Mouse (Mus musculus) hematopoietic stem cell, adult 5-6 weeks (primary cell): Measurements from ENCODE around the gene Phf11c. TPM values are rescaled to one million over a fixed set of nuclear protein-coding genes. Genes with fewer than 3 reads are reported as not detected.
"Not testable (repeated sequence)": the region's sequence is repeated elsewhere in the genome, so short reads cannot be mapped to it uniquely, and the experiment has no call there.

Experiments
- ATAC-seq, 2 experiments: fragments of 125-278 bp in 1 of 2; replicated peaks in 1 of 2; 2 replicates each; pipeline ENCODE4 v1.8.0; 2016 to 2017; ENCODE audit warnings: inconsistent platforms in 2 of 2, mild to moderate bottlenecking in 2 of 2, moderate number of reproducible peaks in 2 of 2, low read depth in 1 of 2, moderate TSS enrichment in 1 of 2; ENCODE audit not compliant: low FRiP score in 2 of 2, poor library complexity in 2 of 2, severe bottlenecking in 2 of 2, insufficient read depth in 1 of 2, low TSS enrichment in 1 of 2
- total RNA-seq: library from RNA; stranded (forward); fragments of 172-1452, 232-1000 nt; gene quantifications from 2 replicates; pipeline ENCODE4 v1.2.3, GENCODE M21; 2017

Phf11c gene
- total RNA-seq, 1 experiment from 2014 or later, result 1.5 TPM

DNA sequence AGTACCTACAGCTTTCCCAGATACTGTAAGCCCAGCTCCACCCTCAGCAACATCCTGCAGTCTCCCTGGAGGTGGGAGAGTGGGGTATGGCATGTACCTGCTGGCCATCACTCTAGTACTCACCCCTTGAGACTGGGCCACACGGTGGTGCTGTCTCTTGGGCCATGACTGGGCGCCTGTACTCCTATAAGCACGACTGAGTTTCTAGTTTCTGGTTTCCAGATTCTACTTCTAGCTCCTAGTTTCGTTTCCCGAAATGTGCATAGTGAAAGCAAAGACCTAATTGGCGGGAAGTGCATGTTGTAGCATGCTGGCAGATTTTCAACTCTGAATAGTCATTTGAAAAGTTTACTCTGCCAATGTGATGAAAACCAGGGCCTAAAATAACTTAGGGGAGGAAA, 29.9 kb downstream of the Phf11c start, which contains the start of gene Phf11d:
Gene Phf11d (minus strand): TSS at position 227 of the 401 bp plus-strand sequence.
- ATAC-seq, result no peak

DNA sequence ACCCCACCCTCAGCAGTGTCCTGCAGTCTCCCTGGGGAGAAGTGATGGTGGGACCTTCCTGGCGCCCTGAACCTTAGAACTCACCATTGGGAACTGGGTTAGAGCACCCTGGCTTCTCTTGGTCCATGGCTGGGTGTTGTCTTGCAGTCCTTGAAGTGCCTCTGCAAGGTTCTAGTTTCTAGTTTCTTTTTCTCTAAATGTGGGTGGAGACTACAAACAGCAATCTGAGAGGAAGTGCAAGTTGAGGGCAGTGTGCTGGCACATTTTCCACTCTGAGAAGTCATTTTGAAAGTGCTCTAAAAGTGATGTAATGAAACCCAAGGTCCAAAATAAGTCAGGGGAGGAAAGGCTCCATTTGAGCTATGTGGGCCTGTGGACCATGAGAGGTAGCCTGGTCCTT, 54.0 kb downstream of the Phf11c start, which contains the start of gene Phf11b:
Gene Phf11b (minus strand): TSS at position 163 of the 400 bp plus-strand sequence.
- ATAC-seq, result peak; percentile 91 to 96

GRCm38 (mm10) chr14:59339541-59339940, 55.6 kb downstream of the Phf11c start:
- ATAC-seq, result no peak

- not testable (repeated sequence) for ATAC-seq
Observed at GRCm38 (mm10) chr14:59336056-59336455, 59.1 kb downstream of the Phf11c start.

Other genes starting within 250 kb of the Phf11c start
- gene Gm5142, start 216.6 kb downstream of the Phf11c start, total RNA-seq, result not detected in 2 replicates
- 29.6 and 32.1 TPM in 2 replicates for gene Rcbtb1, start 194.2 kb downstream of the Phf11c start, total RNA-seq
- not detected in 2 replicates for gene Gm6904, start 135.2 kb downstream of the Phf11c start, total RNA-seq
- gene Phf11a, start 97.9 kb downstream of the Phf11c start, total RNA-seq, result 0.55 and 1.9 TPM in 2 replicates
- 25.4 and 27.3 TPM in 2 replicates for gene Phf11b, start 54.0 kb downstream of the Phf11c start, total RNA-seq
- gene Phf11d, start 29.9 kb downstream of the Phf11c start, total RNA-seq, result 4.8 and 12.1 TPM in 2 replicates
- 22.6 and 25.7 TPM in 2 replicates for gene Setdb2, start 45.5 kb upstream of the Phf11c start, total RNA-seq
- gene Cab39l, start 45.6 kb upstream of the Phf11c start, total RNA-seq, result 29.5 and 36.4 TPM in 2 replicates
- 24.8 and 31.5 TPM in 2 replicates for gene Cdadc1, start 202.6 kb upstream of the Phf11c start, total RNA-seq
- 0.79 TPM in 1 of 2 replicates, not detected in the other for gene Shisa2, start 229.9 kb upstream of the Phf11c start, total RNA-seq